Mouse (Mus musculus): ENCODE measurements around the gene 2010003K11Rik.

2010003K11Rik gene

DNA sequence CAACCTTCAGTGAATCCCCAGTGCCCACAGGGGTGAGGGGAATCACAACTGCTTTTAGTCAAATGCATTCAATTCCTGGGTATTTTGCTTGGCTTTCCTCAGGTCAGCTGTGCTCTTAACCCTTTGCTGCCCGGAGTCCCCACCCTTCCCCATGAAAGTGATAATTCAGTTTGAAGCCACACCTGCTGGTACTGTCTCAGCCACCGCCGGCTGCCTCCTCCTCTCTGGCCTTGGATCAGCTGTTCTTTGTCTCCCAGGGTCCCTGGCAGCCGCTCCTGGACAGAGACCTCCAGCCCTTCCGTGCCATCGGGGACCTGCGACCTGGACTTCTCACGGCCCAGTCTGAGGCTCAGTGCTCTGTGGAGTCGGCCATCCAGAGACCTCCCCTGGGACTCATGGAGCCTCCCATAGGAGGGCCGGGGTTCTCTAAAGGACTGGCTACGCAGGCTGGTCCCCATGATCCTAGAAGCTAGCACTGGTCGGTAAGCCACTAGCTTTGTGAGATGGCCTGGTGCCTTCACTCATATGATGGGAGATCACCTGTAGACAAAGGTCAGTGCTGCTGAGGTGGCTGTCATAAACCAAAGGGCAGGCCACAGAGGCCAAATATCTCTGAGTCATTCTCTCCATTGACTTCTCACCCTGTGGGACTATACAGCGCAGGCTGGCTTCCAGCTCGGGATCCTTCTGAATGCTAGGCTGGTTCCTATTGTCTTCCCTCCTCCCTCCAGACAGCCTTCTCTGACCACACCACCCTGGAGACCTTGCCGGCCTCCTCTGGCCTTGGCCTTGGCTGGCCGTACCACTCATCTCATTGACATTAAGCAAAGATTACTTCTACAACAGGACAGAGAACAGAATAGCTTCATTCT, at the start of gene 2010003K11Rik:
Gene 2010003K11Rik (minus strand): TSS at position 522 of the 872 bp plus-strand sequence.
- DNase-seq (ENCODE audit: extremely low spot score, low read depth, low spot score) = no peak

DNA sequence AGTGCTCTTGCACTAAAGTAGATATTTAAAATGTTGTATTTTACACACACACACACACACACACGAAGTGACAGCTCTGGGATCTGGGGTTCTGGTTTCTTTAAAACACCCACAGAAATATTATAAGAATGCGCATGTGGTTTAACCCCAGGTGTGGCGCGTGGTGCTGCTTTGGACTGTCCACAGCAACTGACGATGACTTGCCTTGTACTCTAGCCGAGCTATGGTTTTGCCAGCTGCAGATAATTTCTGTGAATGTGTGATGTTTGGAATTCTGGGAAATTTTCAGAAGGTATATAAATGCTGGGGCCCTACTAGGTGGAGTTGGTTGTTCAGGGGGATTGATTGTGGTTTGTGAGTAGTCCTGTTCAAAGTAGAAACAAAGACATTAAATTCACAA, 49.4 kb upstream of the 2010003K11Rik start:
- DNase-seq (ENCODE audit: extremely low spot score, low read depth, low spot score) = no peak

DNA sequence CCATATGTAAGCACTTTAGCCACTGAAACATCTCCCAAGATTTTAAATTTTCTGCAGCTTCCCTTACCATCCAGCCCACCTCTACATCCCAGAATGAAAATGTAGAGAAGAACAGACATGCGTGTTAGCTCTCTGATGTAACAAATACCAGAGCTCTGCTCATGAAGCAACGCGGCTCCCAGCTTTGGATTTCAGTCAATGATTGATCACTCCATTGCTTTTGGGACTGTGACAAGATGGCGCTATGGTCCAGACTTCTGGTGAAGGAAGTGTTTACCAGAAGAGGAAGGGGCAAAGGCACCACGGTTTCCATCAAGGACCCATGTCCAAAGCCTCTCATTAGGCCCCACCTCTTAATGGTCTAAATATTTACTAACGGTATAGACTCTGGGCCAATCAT, 47.5 kb upstream of the 2010003K11Rik start:
- DNase-seq (ENCODE audit: extremely low spot score, low read depth, low spot score) = no peak

DNA sequence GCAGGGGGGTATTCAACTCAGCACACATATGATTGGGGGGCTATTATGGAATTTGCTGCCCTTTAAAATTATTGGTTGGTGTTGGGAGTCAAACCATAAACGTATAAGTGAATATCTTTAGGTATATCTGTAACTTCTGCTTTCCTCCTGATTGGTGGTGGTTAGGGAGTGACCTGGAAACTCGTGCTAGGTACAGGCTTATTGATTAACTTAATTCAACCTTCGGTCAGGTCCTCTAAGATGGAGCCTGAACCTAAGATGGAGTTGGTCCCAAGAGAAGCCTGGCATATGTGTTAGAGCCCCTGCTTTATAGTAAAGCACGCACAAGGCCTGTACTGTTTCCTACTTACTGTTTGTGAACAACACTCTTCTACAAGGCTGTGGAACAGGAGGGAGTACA, 46.7 kb upstream of the 2010003K11Rik start:
- DNase-seq (ENCODE audit: extremely low spot score, low read depth, low spot score) = no peak

DNA sequence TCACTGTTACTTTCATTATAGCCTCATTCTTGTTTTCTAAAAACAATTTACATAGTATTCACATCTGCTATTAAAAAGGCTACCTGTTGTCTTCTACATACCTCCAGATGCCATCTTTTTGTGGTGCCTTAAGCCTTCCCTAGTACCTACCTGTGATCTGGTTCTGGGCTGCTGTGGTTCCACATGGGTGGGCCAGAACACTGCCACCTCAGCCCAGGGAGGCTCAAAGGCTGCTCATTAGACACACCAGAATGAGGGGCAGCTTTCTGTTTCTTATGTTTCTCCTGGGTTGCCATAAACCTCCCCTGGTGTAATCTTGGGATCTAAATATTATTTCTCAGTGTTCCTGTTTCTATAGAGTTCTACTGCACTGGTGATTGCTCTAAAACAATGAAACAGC, 43.7 kb upstream of the 2010003K11Rik start:
- no peak for DNase-seq (ENCODE audit: extremely low spot score, low read depth, low spot score)

DNA sequence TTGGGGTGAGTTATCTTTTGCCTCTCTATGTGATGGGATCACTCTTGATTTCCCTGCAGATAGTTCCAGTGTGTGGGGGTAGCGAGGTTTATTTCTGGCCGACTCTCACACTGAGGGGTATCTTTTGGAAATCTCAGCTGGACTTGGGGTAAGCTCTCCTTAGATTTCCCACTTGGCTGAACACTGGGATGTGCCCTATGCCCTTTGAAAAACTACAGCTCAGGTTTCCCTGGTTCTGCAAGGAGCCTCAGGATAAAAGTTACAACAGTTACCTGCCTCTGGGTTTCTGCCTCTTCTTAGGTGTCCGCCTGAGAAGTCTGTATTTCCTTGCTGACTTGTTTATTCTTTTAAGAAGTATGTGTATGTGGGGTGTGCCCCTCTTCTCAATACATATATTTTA, 42.6 kb upstream of the 2010003K11Rik start:
- no peak for DNase-seq (ENCODE audit: extremely low spot score, low read depth, low spot score)

DNA sequence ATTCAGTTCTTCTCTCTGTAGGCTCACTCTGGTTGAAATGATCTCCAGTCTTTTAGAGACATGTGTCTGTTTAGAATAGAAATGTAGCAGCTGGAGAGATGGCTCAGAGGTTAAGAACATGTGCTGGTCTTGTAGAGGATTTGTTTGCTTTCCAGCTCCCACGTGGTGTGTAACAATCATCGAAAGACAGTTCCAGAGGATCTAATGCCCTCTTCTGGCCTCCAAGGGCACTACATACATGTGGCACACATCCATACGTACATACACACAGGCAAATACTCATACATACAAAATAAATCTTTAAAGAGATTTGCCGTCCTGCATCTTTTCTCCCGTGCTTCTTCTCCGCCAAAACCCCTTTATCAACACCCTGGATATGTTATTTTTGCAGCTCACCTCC, 41.9 kb upstream of the 2010003K11Rik start:
- DNase-seq (ENCODE audit: extremely low spot score, low read depth, low spot score) = no peak

DNA sequence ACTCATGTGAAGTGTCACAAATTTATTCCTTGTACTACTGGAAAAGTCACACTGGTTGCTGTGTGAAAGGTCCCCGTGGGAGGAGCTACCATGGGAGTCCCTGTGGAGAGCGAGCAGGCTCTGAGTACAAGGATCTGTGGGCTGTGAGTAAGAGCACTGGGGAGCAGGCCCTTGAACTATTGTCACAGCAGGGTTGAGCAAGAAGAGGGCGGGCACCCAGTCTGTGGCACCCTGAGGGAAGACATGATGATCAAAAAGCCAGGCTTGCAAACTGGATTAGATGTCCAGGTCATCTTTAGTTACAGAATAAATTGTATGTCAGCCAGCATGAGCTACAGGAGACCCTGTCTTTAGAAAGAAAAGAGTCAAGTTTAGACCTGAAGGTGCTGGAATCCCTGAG, 38.2 kb upstream of the 2010003K11Rik start:
- no peak for DNase-seq (ENCODE audit: extremely low spot score, low read depth, low spot score)

DNA sequence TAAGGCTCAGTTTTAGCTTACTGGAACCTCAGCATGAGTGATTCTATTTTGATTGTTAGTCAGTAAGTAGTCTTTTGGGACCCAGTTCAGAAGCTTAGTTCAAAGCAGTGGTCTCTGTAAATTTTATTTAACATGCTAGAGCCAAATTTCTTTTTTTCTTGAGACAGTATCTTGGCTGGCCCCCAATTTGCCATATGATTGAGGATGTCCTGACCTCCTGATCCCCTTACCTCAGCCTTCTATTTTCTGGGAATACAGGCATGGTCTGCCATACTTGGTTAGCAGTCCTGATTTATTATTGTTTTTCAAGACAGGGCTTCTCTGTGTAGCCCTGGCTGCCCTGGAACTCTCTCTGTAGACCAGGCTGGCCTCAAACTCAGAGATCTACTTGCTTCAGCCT, 37.5 kb upstream of the 2010003K11Rik start:
- no peak for DNase-seq (ENCODE audit: extremely low spot score, low read depth, low spot score)

DNA sequence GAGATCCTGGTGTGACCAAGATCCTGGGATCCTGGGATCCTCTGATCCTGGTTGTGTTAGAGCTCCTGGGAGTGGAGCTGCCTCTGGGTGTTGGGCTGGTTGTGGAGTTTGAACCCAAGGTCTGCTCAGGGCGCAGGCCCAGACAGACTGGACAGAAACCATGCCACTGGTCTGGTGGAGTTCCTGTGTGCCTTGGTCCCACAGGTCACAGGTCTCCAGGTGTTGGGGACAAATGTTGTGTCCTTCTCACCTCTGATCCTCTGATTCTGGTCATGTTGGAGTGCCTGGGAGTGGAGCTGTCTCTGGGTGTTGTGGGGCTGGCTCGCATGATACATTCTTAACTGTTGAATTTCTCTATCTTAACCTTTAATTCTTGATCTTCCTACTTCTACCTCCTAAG, 36.3 kb upstream of the 2010003K11Rik start:
- no peak for DNase-seq (ENCODE audit: extremely low spot score, low read depth, low spot score)

DNA sequence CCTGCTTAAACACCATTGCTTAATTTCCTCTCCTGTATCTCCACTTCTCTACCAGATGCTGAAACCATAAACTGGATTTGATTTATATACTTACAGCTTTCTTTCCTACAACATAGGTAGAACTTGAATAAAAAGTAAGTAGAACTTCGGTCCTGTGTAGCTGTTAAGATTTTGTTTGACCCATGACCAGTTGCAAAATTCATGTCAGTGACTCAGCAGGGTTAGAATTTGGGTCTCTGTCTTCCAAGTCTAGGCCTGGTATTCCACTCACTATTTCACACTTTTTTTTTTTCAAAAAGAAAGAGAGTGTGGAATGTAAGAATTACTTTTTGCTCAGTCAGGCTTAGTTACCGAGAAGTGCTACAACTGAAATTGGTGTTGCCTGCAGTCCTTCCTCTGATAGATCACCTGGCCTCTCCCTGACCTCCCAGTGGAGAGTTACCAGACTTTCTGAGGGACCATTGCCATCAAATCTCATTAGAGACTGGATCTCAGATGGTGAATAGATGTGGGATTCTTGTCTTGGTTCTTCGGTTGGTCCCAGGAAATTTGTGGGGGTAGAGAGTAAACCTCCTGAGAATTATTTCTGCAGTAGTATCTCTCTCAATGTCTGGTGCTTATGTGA, 23.2 kb upstream of the 2010003K11Rik start:
- DNase-seq (ENCODE audit: extremely low spot score, low read depth, low spot score) = no peak

DNA sequence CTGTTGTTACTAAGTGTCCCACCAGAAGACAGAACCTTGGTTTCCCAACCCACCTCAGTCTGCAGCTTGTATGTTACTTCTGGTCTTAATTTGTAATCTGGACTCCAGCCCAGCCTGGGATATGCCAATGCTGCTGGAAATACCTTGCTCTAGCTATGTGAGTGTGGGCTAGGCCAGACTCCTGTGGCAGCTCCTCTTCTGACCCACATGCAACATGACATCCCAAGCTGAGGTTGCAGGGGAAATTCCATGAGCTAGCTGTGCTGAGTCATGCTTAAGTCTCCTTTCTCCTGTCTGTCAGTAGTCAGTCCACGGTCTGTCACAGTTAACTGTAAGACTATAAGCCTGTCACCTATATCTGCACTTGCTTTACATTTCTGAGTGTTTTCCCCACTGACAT, 19.1 kb upstream of the 2010003K11Rik start:
- no peak for DNase-seq (ENCODE audit: extremely low spot score, low read depth, low spot score)

DNA sequence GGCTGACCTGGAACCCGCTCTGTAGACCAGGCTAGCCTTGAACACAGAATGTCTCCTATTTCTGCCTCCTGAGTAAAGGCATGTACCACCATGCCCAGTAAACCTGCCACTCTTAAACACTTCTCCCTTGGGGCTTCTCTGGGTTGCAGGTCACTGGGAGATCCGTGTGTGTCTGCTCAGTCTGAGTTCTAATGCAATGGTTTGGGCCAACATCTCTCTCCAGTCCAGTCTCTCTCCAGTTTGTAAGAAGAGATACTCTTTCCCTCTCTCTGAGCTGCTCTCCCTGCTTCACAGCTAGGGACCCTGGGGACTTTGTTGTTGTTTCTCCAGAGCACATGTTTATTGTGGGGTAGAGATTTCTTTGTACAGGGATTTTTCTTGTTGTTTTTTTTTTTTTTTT, 17.9 kb upstream of the 2010003K11Rik start:
- no peak for DNase-seq (ENCODE audit: extremely low spot score, low read depth, low spot score)

DNA sequence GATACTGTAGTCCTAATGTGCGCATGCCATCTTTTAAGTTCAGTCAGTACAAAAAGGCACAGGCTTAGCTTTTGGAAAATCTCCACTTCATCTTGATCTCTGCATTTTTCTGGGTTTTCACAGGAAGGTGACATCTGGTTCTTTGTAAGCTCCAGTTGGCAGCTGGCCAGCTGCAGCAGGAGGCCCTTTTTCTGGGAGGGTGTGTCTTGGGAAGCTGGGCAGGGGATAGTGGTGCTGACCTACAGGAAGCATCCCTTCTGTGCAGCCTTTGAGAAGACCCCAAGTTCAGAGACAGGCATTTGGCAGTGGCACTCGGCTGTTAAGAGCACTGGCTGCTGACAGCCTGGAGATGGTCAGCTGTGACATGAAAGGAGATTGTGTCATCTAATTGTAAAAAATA, 17.4 kb upstream of the 2010003K11Rik start:
- DNase-seq (ENCODE audit: extremely low spot score, low read depth, low spot score) = no peak

DNA sequence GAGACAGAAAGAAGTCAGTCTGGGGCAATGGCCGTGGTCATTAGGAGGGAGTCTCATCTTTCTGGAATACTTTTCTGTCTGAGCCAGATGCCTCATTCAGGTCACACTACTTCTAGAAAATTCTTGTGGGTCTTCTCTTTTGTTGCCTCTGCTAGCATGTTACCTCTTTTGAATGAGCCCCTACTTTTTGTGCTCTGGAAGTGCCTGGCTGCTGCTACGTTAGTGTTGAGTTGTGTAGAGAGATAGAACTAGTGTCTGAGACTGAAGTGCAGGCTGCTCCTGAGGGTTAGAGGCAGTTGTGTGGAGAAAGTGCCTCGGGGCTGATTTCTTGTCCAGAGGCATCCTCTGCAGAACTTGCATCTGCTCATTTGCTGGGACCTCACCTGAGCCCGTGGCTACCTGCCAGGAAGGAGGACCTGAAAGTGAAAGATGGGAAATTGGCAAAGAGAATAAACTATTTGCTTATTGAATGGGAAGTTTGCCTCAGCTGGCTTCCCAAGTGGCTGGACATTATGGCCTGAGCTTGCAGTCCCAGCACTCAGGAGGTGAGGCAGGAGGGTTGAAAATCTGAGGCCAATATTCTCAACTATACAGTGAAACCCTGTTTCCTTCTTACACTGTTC, 15.0 kb upstream of the 2010003K11Rik start:
- no peak for DNase-seq (ENCODE audit: extremely low spot score, low read depth, low spot score)

DNA sequence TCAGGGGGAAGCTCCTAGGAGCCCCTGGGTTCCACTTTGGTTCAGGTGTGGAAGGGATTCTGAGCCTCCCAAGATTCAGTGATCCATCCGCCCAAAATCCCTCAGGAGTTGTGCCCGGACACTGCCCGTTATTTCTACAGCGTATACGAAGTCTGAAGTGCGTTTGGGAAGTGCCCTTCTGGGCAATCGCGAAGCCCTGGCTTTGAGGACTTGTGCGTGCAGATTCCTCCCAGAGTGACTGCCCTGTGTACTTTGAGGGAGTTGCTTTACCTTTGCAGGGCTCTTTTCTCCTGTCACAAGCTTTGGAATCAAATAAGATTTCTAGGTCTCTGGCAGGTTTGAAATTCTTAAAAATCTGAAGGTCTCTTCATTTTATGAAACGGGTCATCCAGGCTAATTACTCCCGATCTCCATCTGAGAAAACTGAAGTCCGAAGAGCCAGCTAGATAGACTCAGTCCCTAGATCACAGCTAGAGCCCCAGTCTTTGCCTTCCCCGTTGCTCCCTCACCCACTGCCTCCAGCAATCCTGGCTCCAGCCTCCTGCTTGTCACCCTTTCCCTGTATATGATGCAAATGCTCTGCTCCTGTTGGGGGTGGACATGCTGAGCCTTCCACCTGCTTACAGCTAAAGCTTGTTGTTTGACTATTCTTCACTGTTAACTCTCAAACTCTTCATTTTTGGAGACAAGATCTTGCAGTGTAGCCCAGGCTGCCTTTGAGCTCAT, 12.9 kb upstream of the 2010003K11Rik start:
- no peak for DNase-seq (ENCODE audit: extremely low spot score, low read depth, low spot score)

DNA sequence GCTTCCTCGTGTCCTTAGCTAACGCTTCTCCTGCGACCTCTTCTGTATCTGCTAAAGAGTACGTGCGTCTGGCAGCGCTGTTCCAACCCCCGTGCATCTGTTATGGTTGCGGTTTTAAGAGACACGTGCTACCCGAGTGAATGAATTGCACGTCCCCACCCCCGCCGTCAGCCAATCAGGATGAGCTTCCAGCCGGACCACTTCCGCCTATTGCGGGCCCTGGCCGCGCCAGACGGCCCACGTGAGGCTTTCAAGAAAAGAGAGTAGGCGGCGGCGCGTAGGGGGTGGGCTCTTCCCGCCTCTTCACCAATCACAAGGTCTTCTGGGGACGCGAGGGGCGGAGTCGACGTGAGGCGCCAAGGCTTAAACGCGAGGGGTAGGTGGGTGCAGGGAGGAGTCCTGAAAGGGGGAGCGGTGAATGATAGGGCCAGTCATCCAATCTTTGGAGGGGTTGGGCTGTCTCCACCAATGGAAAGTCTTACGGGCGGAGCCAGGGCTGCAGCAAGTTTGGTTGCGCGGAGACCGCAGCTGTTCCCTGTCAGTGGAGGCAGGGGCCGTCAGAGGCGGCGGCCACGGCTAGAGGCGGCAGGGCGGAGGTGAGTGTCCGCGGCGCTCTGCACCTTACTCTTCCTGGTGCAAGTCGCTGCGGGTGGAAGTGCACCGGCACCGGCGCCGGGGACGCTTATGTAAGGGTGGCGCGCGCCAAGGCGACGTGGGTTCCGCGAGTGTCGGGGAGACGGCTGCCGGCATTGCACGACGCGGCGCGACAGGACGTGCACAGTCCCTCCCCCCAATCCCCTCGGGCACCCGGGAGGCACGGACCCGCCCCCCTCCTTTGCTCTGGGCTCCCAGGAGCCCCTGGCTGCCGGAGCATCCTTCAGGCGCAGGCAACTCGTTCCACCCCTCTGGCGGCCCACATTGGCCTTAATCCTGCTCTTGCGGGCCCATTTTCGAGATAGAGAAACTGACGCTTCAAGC, 11.9 kb upstream of the 2010003K11Rik start, which contains the start of gene Pcx:
Gene Pcx (plus strand): TSS at position 487 of the 978 bp plus-strand sequence.
- peak; percentile 92 for DNase-seq (ENCODE audit: extremely low spot score, low read depth, low spot score)

DNA sequence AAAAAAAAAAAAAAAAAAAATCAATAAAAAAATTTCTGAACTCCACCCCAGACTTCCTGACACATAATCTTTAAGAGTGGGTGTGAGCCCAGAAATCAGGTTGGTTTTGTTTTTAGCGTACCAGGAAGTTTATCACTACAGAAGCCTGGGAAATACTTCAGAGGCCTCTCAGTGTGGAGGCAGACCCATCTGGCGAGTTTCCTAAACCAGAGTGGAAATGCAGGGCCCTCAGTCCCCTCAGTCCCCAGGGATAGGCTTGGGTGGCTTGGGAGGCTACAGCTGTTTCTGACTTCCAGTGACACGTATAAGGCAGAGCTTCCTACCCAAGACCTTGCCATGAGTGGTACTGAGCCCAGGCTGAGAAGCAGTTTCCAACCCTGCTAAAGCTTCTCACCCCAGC, 9.4 kb upstream of the 2010003K11Rik start:
- DNase-seq (ENCODE audit: extremely low spot score, low read depth, low spot score) = no peak

DNA sequence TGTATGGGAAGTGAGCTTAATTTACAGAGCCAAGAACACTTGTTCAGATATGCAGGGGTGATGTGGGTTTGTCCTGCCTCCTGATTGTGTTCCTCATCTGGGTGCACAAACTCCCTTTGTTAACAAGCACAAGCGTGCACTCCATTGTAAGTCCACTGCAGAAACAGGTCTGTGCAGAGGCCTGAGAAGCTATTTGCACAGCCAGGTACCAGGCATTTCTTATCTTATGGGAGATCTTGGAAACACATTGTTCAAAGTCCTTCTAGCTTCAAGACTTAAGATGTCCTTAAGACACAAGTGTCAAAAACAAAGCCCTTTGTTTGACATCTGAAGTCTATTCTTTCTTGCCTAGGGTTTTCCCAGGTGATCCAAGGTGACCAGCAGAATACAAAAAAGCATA, 6.4 kb upstream of the 2010003K11Rik start:
- DNase-seq (ENCODE audit: extremely low spot score, low read depth, low spot score) = no peak

DNA sequence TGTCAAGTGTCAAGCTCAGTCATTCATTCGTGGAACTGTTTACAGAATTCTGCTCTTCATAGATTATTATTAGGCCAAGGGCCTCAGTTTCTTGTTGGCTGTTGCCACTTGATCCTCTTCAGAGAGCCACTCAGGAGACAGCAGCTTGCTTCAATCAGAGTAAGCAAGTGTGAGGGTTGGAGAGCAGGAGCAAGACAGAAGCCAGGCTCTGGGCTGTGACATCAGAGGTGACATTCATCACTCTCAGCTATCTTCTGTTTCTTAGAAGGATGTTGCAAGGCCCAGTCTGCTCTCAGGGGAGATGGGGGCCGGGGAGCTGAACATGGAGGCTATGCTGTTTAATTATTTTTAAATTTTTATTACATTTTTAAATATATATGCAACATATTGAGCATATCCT, 4.3 kb upstream of the 2010003K11Rik start:
- DNase-seq (ENCODE audit: extremely low spot score, low read depth, low spot score) = no peak
